Mouse (Mus musculus) left cerebral cortex, adult 8-10 months (tissue): ENCODE measurements at regions not wholly inside any gene's neighbourhood (a gene's known extent, or its start where the extent isn't known, plus 50 kb on each side); places are given as distances from the start of the nearest gene placed in this dataset.

Experiments used
- DNase-seq, 2 experiments: peaks; one replicate each; pipeline ENCODE4 v3.0.0; 2022; ENCODE audit warnings: low spot score in 2 of 2

DNA sequence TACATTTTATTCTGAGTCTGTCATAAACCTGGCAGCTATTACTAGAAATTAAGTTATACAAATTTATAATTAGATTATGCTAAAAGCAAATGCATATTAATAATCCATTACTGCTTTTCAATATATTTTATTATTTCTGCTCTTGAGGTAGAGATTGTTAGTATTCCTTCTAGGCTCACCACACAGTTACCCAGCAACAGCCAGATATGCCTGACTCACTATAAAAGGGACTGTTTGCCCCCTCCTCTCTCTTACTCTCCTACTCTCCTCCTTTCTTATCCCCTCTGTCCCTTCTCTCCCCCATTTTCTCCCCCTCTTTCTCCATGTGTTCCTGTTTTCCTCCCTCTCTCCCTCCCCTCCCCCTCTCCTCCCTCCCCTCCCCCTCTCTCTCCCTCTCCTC, 98.7 kb downstream of the 4930505A04Rik start:
- DNase-seq = no peak

- DNase-seq = no peak
Observed at GRCm38 (mm10) chr11:30371963-30372362, 99.7 kb downstream of the 4930505A04Rik start.

DNA sequence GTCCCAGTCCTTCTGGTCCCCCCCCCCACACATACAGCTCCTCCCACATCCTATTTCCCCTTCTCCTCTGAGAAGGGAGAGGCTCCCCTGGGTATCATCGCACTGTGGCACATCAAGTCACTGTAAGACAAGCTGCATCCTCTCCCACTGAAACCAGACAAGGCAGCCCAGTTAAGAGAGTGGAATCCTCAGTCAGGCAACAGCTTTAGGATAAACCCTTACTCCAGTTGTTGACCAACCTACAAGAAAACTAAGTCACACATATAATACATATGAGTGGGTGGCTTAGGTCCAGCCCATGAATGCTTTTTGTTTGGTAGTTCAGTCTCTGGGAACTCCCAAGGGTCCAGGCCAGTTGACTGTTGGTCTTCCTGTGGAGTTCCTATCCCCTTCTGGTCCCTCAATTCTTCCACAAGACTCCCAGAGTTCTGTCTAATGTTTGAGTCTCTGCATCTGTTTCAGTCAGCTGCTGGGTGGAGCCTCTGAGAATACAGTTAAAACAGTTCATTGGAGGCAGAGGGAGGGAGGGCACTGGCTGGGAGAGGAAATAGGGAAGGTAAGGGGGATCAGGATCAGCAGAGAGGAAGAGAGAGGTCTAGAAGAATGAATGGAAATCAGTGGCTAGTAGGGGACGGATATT, 101.7 kb upstream of the Sptbn1 start:
- DNase-seq = no peak

DNA sequence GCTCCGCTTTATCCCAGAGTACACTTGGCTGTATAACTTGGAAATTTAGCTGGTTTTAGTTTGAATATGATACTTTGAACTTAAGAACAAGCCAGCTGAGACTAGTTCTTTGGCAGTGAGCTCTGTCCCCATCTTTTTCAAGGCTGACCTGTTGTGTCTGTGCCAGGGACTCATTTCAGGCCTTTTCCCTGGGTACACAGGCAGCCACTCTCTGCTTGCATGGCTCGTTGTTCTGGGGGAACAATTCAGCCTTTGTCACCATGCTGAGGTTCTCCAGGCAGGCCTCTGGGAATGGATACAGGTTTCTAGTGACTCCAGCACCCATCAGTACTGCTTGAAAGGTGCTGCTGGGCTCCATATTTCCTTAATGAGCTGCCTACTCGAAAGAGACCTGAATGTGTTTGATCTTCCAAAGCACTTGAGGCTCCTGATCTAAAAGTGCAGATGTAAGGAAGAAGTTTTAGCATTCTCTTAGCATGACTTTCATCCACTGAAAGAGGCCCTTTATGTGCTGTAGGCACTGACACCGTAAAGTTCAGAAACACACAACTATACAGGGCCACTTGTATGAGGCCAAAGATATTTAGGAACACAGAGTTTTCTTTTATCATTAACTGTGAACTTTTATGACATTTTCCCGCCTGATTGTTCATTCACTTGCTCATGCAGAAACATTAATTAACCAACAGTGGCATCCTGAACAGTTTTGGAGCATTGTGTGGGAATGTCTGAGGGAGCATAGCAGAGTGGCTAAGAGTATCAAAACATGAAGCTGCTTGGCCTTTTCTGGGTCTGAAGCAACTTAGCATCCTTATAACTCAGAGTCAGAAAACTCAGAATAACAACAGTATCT, 99.6 kb upstream of the Sptbn1 start:
- peak; percentile 4 to 58 for DNase-seq

DNA sequence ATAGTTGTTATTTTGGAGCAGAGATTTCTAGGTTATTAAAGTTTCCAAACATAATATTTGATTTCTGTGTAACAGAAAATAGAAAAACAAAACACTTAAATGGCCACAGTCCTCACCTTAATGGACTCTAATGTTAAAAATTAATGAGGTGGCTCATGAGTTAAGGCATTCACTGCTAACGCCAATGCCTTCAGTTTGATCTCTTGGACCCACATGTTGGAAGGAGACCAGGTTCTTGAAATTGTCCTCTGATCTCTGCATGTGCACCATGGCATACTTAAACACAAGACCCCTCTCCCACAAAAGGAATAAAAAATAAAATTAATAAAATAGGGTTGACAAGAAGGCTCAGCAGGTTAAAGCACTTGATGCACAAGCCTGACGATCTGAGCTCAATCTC, 98.5 kb upstream of the Sptbn1 start:
- DNase-seq = no peak

GRCm38 (mm10) chr11:30364993-30365392, 97.0 kb upstream of the Sptbn1 start:
- DNase-seq = no peak

- DNase-seq = no peak
Observed at GRCm38 (mm10) chr11:30364591-30364990, 96.6 kb upstream of the Sptbn1 start.

DNA sequence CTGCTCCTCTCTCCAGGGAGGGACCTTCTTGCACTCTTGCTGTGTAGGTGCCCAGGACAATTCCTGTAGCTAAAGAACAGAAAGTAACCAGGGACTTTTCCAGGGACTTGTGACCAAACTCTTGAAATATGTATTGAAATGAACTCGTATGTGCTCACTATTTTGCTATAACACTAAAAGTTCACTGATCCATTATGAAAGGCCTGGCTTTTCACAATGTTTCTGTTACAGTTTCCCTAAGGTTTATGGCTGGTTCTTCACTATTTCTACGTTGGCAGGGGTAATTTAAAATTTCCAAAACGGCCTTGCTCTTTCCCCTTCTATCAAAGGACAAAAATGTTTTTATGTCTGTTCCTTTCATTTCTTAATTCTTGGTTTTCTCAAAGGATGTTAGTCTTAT, 90.2 kb upstream of the Sptbn1 start:
- DNase-seq = no peak

DNA sequence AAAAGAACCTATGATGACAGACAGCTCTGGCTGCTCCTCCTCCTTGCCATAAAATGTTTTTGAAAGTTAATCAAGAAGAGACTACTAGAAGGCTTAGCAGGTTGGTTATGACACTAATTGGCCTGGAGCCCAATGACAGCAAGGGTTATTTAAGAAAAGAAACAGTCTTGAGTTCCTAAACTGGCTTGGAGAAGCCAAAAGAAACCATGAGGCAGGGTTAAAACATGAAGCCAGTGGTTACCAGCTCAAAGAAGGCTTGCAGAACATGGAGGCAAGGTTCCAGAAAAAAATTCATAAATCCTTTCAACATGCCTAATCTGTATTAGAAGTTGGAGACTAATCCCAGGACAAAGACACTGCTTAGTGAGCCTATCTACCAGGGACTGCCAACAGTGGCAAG, 87.4 kb upstream of the Sptbn1 start:
- no peak for DNase-seq

GRCm38 (mm10) chr11:30326371-30326770, 58.4 kb upstream of the Sptbn1 start:
- no peak for DNase-seq
